Mouse (Mus musculus): Measurements from ENCODE around the gene Emc8. TPM values are rescaled to one million over a fixed set of nuclear protein-coding genes. Genes with fewer than 3 reads are reported as not detected.
A peak's percentile ranks its signal among the peaks of the same experiment; 100 is the strongest.

Gene Emc8
- polyA plus RNA-seq, 1 experiment from 2014 or later, result 248 TPM

DNA sequence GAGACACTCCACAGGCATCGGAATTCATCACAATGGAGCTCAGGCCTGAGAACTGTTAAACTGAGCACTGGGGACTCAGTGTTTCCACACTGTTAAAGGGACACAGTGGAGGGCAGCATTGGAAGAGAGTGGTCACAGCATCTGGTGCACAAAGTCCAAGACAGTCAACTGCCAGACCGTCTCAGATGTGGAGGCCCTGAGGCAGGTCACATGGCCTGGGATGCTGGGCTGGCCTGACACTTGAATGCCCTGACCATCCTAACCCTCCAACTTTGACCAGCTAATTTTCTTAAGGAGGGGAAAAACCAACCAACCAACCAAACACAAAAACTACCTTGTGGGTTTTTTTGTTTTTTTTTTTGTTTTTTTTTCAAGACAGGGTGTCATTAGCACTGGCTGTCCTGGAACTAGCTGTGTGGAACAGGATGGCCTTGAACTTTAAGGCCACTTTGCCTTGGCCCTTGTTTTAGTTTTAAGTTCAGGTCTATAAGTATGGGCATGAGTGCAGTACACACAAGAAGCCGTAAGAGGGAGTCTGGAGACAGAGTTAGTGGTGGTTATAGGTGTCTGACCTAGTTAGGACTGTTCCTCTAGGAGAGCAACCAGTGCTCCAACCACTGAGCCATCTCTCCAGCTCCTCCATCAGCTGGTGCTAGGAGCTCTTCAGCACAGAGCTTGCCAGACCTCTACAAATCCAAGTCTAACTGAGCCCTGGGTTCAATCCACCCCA, 2.5 kb downstream of the Emc8 start:
- Histone ChIP-seq H3K4me1 (replicated peaks; ENCODE audit: control insufficient read depth, insufficient read depth, low read length) (peaks cover 35% of the 10 kb centered on the region), H3K4me2 (ENCODE audit: low read depth, low read length) (peak overlapping the region; percentile 96), H3K9ac (ENCODE audit: low read length) (peak overlapping the region; percentile 93; the same call in 1 of the 2 replicates), H3K36me3 (ENCODE audit: control insufficient read depth, insufficient read depth, low read length) (peaks cover 7% of the 10 kb centered on the region; the same call in 1 of the 2 replicates), H3K4me3 (ENCODE audit: low read length) (peak overlapping the region; percentile 72), H3K27ac (ENCODE audit: low read length) (peak overlapping the region; percentile 59; the same call in 1 of the 2 replicates), H3K9me3 (ENCODE audit: control insufficient read depth, low read length) (no peaks in the 10 kb centered on the region), H3K27me3 (ENCODE audit: control insufficient read depth, insufficient read depth, low read depth, low read length) (no peaks in the 10 kb centered on the region)
- ATAC-seq (ENCODE audit: low read depth), result no peak
- 67% methylated on average over 3 of the region's 3 CpGs for WGBS

DNA sequence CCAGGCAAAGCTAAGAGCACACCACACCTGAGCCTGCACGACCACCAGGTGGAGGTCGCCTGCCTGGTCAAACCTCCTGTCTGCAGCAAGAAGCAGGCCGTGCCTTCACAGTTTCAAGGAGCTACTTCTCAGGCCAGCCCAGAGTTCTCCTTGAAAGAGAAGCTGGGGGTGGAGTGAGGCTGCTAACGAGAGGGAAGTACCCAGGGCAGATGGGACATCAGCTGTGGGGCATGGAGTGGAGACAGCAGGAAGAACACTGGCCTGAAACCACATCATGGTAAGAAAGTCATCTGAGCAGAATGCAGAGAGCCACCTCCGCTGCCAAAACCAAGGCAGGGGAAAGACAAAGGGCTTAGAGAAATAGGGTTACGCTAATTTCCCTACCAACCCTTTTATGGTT, 3.8 kb downstream of the Emc8 start:
- H3K36me3 ChIP-seq (ENCODE audit: control insufficient read depth, insufficient read depth, low read length), result no peaks in the 10 kb centered on the region
- peak overlapping the region; percentile 24; the same call in 1 of the 2 replicates for H3K9ac ChIP-seq (ENCODE audit: low read length)
- H3K4me2 ChIP-seq (ENCODE audit: low read depth, low read length), result no peak overlapping the region
- no peaks in the 10 kb centered on the region for H3K9me3 ChIP-seq (ENCODE audit: control insufficient read depth, low read length)
- H3K4me1 ChIP-seq (replicated peaks; ENCODE audit: control insufficient read depth, insufficient read depth, low read length), result peaks cover 35% of the 10 kb centered on the region
- ATAC-seq (ENCODE audit: low read depth), result no peak
- no peaks in the 10 kb centered on the region for H3K27me3 ChIP-seq (ENCODE audit: control insufficient read depth, insufficient read depth, low read depth, low read length)
- H3K4me3 ChIP-seq (ENCODE audit: low read length), result no peak overlapping the region
- no peak overlapping the region for H3K27ac ChIP-seq (ENCODE audit: low read length)
- WGBS, result 74% methylated on average over 6 of the region's 6 CpGs

DNA sequence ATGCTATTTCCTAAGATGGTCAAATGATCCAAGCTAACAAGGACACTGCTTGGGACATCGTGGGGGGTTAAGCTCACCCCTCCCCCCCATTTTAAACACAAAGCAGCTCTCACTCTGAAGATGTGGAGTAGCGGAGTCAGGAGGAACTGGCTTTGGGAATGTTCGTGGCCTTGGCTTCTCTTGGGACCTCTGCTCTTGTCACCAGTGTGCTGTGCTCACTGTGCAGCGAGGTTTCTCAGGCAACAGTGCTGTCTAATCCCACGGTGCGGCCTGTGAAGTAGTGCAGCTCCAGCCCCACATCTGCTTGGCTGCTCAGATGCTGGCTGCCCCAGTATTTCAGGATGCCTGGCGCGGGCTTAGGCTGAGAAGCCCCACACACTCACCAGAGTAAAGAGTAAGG, 11.0 kb downstream of the Emc8 start:
- 82% methylated on average over 8 of the region's 8 CpGs for WGBS
- peaks cover 42% of the 10 kb centered on the region for H3K36me3 ChIP-seq (ENCODE audit: control insufficient read depth, insufficient read depth, low read length)
- no peak for ATAC-seq (ENCODE audit: low read depth)

DNA sequence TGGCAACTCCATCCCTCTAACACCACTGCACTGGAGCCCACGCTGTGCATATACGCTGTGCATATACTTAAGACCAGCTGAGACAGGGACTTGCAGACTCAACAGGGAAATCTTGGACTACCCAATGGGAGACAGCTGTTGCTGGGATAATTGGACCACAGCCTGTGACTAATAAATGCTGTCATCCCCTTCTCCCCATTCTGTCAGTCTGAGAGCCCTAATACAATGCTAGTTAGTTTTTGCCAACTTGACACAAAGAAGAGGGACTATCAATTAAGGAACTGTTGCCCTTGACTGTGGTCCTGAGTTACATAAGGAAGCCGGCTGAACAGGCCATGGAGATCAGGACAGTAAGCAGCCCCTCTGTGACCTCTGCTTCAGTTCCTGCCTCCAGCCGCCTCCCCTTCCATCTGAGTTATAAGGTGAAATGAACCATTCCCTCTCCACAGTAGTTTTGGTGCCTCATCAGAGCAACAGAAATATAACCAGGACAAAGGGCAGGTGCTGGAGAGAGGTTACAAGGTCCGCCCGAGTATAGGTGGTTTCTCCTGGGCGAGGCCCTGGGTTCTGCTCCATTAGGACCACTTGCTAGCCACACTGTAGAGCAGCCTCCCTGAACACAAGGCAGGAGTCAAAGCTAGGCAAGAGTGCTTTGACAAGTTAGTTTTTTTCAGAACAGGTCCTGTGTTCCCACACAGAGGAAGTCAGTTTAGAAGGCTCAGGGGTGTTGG, 11.9 kb downstream of the Emc8 start:
- WGBS, result 93% methylated on average over 7 of the region's 7 CpGs
- no peaks in the 10 kb centered on the region for H3K4me1 ChIP-seq (replicated peaks; ENCODE audit: control insufficient read depth, insufficient read depth, low read length)
- H3K9me3 ChIP-seq (ENCODE audit: control insufficient read depth, low read length), result no peaks in the 10 kb centered on the region
- no peak for ATAC-seq (ENCODE audit: low read depth)
- H3K36me3 ChIP-seq (ENCODE audit: control insufficient read depth, insufficient read depth, low read length), result peaks cover 42% of the 10 kb centered on the region
- H3K9ac ChIP-seq (ENCODE audit: low read length), result no peak overlapping the region
- no peak overlapping the region for H3K4me2 ChIP-seq (ENCODE audit: low read depth, low read length)
- no peaks in the 10 kb centered on the region for H3K27me3 ChIP-seq (ENCODE audit: control insufficient read depth, insufficient read depth, low read depth, low read length)
- no peak overlapping the region for H3K4me3 ChIP-seq (ENCODE audit: low read length)
- H3K27ac ChIP-seq (ENCODE audit: low read length), result no peak overlapping the region

More for the DNA sequence above, 11.0 kb downstream of the Emc8 start:
- no peak overlapping the region for H3K4me3 ChIP-seq (ENCODE audit: low read length)
- H3K27me3 ChIP-seq (ENCODE audit: control insufficient read depth, insufficient read depth, low read depth, low read length), result no peaks in the 10 kb centered on the region
- H3K9me3 ChIP-seq (ENCODE audit: control insufficient read depth, low read length), result no peaks in the 10 kb centered on the region
- no peak overlapping the region for H3K27ac ChIP-seq (ENCODE audit: low read length)
- no peak overlapping the region for H3K4me2 ChIP-seq (ENCODE audit: low read depth, low read length)
- H3K4me1 ChIP-seq (replicated peaks; ENCODE audit: control insufficient read depth, insufficient read depth, low read length), result no peaks in the 10 kb centered on the region
- H3K9ac ChIP-seq (ENCODE audit: low read length), result no peak overlapping the region

DNA sequence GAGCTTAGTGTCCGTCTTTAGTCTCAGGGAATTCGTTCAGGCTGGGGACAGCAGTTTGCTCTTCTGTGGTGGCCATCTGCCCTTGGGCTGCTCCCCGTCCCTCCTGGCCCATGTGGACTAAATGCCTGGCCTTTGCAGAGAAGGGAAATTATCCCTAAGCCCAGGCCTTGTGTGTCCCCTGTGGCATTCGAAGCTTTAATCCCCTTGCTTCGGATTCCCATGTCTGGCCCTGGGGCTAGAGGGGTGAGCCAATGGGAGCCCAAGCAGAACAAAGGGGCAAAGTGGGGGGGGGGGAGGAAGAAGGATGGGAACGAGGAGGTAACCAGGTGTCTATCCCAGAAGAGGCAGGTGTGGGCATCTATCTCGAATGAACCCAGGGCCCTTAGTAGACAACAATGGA, 20.8 kb downstream of the Emc8 start, which contains the start of gene 1190005I06Rik:
1190005I06Rik (minus strand) TSS at position 101 of the 400 bp plus-strand sequence.
- H3K27me3 ChIP-seq (ENCODE audit: control insufficient read depth, insufficient read depth, low read depth, low read length), result no peaks in the 10 kb centered on the region
- H3K27ac ChIP-seq (ENCODE audit: low read length), result no peak within 1 kb of the TSS
- no peak within 1 kb of the TSS for H3K9ac ChIP-seq (ENCODE audit: low read length)
- H3K4me1 ChIP-seq (replicated peaks; ENCODE audit: control insufficient read depth, insufficient read depth, low read length), result no peaks in the 10 kb centered on the region
- H3K9me3 ChIP-seq (ENCODE audit: control insufficient read depth, low read length), result no peaks in the 10 kb centered on the region
- H3K4me3 ChIP-seq (ENCODE audit: low read length), result no peak within 1 kb of the TSS
- no peak for ATAC-seq (ENCODE audit: low read depth)
- WGBS, result 61% methylated on average over 7 of the region's 7 CpGs
- no peaks in the 10 kb centered on the region for H3K36me3 ChIP-seq (ENCODE audit: control insufficient read depth, insufficient read depth, low read length)
- H3K4me2 ChIP-seq (ENCODE audit: low read depth, low read length), result no peak within 1 kb of the TSS

DNA sequence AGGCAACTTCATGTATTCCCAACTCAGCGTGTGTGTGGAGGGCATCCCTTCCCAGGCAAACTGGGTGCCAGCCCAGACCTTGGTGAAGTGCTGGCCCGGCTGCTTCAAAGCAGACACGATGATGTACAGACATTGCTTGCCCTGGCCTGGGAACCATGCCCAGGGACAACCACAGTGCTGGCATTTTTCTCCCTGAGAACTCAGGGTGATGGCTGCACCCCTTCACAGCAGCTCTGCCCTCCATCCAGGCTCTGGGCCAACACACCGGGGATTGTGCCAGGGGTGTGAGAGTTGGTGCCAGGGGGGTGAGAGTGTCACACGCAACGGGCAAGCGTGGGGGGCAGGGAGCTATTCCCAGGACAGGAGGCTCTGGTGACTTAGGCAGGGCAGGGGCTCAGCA, 23.7 kb downstream of the Emc8 start:
- 0 out of 2 replicates have a peak, but pooled peaks have one; percentile 21 for ATAC-seq (ENCODE audit: low read depth)
- no peaks in the 10 kb centered on the region for H3K9me3 ChIP-seq (ENCODE audit: control insufficient read depth, low read length)
- H3K36me3 ChIP-seq (ENCODE audit: control insufficient read depth, insufficient read depth, low read length), result no peaks in the 10 kb centered on the region
- no peak overlapping the region for H3K9ac ChIP-seq (ENCODE audit: low read length)
- no peaks in the 10 kb centered on the region for H3K27me3 ChIP-seq (ENCODE audit: control insufficient read depth, insufficient read depth, low read depth, low read length)
- H3K4me1 ChIP-seq (replicated peaks; ENCODE audit: control insufficient read depth, insufficient read depth, low read length), result no peaks in the 10 kb centered on the region; the same call in 1 of the 2 replicates
- H3K4me3 ChIP-seq (ENCODE audit: low read length), result no peak overlapping the region
- WGBS, result 58% methylated on average over 7 of the region's 7 CpGs
- H3K4me2 ChIP-seq (ENCODE audit: low read depth, low read length), result no peak overlapping the region
- no peak overlapping the region for H3K27ac ChIP-seq (ENCODE audit: low read length)

DNA sequence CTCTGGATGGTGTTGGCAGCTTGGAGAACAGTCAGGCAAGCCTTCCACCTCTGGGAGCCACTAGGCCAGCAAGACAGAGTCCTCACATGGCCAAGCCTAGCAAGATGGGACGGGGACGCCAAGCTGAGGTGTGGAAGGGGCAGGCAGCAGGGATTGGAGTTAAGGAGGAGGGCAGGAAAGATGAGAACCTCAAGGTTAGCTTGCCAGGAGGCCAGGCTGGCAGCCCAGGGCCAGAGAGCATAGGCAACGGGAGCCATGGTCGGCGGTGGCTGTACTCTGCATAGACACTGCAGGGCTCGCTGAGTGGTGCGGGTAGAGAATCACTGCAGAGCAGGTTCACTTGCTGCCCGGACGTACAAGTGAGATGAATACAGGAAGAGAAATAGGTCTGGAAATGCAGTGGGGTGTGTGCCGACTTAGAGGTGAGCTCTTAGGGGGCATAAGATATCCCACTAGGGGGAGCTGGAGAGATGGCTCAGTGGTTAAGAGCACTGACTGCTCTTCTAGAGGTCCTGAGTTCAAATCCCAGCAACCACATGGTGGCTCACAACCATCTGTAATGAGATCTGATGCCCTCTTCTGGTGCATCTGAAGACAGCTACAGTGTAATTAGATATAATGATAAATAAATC, 26.2 kb downstream of the Emc8 start:
- Histone ChIP-seq H3K27me3 (ENCODE audit: control insufficient read depth, insufficient read depth, low read depth, low read length) (no peaks in the 10 kb centered on the region), H3K36me3 (ENCODE audit: control insufficient read depth, insufficient read depth, low read length) (no peaks in the 10 kb centered on the region), H3K9ac (ENCODE audit: low read length) (no peak overlapping the region), H3K4me1 (replicated peaks; ENCODE audit: control insufficient read depth, insufficient read depth, low read length) (no peaks in the 10 kb centered on the region; the same call in 1 of the 2 replicates), H3K4me2 (ENCODE audit: low read depth, low read length) (no peak overlapping the region), H3K27ac (ENCODE audit: low read length) (no peak overlapping the region), H3K9me3 (ENCODE audit: control insufficient read depth, low read length) (no peaks in the 10 kb centered on the region), H3K4me3 (ENCODE audit: low read length) (no peak overlapping the region)
- WGBS, result 66% methylated on average over 10 of the region's 10 CpGs
- ATAC-seq (ENCODE audit: low read depth), result no peak

DNA sequence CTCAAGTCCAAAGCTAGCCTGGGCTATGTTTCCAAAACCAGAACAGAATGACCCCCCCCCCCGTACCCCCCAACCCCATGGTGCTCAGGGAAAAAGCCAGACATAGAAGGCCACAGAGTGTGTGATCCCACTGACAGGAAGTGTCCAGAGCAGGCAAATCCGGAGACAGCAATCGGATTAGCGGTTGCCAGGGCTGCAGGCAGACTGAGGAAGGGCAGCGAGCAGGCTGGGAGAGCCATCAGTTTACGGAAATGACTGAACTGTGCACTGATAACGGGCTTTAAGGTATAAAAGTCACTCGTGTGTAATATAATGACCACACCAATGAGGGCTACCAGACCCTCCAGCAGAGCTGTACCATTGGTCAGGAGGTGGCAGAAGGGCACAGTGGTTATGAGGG, 27.1 kb downstream of the Emc8 start:
- no peaks in the 10 kb centered on the region; the same call in 1 of the 2 replicates for H3K4me1 ChIP-seq (replicated peaks; ENCODE audit: control insufficient read depth, insufficient read depth, low read length)
- WGBS, result 19% methylated on average over 8 of the region's 8 CpGs
- no peaks in the 10 kb centered on the region for H3K9me3 ChIP-seq (ENCODE audit: control insufficient read depth, low read length)
- no peak overlapping the region for H3K4me3 ChIP-seq (ENCODE audit: low read length)
- no peak overlapping the region for H3K9ac ChIP-seq (ENCODE audit: low read length)
- ATAC-seq (ENCODE audit: low read depth), result no peak
- H3K27ac ChIP-seq (ENCODE audit: low read length), result no peak overlapping the region
- no peaks in the 10 kb centered on the region for H3K36me3 ChIP-seq (ENCODE audit: control insufficient read depth, insufficient read depth, low read length)
- H3K4me2 ChIP-seq (ENCODE audit: low read depth, low read length), result no peak overlapping the region
- H3K27me3 ChIP-seq (ENCODE audit: control insufficient read depth, insufficient read depth, low read depth, low read length), result no peaks in the 10 kb centered on the region

DNA sequence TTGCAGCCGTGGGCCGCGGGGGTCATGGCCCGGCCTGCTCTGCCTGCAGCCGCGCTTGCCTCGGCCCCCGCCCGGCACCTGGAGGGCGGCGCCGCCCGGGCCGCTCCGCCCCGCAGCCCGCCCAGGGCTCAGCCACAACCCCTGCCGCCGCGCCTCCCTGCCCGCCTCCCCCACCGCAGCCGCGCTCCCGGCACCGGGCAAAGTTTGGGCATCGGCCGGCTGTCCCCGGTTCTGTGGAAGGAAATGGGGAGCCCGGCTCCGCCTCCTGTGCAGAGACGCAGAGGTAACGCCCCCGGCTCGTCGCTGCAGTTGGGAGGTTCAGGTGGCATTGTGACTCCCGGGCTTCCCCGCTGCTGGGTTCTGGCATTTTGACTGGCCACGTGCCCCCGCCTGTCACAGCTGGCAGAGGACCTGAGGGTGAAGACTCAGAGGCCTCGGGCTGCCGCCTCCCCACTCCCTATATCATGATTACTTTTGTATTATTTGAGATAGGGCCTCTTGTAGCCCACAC, 34.0 kb downstream of the Emc8 start:
- peak overlapping the region; percentile 100 for H3K4me2 ChIP-seq (ENCODE audit: low read depth, low read length)
- ATAC-seq (ENCODE audit: low read depth), result peak; percentile 71
- no peaks in the 10 kb centered on the region for H3K36me3 ChIP-seq (ENCODE audit: control insufficient read depth, insufficient read depth, low read length)
- H3K27ac ChIP-seq (ENCODE audit: low read length), result no peak overlapping the region
- H3K9me3 ChIP-seq (ENCODE audit: control insufficient read depth, low read length), result peaks cover 3% of the 10 kb centered on the region; the same call in 1 of the 2 replicates
- H3K27me3 ChIP-seq (ENCODE audit: control insufficient read depth, insufficient read depth, low read depth, low read length), result peaks cover 9% of the 10 kb centered on the region; the same call in 1 of the 2 replicates
- peaks cover 6% of the 10 kb centered on the region for H3K4me1 ChIP-seq (replicated peaks; ENCODE audit: control insufficient read depth, insufficient read depth, low read length)
- peak overlapping the region; percentile 69 for H3K4me3 ChIP-seq (ENCODE audit: low read length)
- WGBS, result under 1% methylated on average over 29 of the region's 42 CpGs
- H3K9ac ChIP-seq (ENCODE audit: low read length), result peak overlapping the region; percentile 76
